Mouse (Mus musculus) CD4-positive, CD25-positive, alpha-beta regulatory T cell, adult 2 months (primary cell): ENCODE results near the gene Gapvd1.

Experiments used
- DNase-seq: peaks from one replicate; pipeline ENCODE4 v3.0.0-alpha.2; 2012; ENCODE audit warnings: low read depth, low spot score

Gene Gapvd1

DNA sequence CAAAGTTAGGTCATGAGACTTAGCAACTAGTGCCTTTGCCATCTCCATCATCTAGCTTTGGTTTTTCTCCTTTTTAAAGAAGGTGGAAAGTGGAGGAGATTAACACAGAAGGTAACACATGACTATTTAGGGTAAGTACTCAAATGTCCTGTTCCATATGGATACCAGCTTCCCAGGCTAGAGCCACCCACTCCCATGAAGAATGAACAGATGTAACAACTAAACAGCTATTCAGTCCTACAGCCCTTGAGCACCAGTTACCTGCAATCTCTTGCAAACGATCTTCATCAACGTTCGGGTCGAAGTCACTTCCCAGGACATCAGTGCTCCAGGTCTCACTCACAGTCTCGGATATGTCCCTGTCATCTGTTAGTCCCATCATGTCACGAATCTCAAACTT lies 43.1 kb downstream of the Gapvd1 start:
- no peak for DNase-seq

DNA sequence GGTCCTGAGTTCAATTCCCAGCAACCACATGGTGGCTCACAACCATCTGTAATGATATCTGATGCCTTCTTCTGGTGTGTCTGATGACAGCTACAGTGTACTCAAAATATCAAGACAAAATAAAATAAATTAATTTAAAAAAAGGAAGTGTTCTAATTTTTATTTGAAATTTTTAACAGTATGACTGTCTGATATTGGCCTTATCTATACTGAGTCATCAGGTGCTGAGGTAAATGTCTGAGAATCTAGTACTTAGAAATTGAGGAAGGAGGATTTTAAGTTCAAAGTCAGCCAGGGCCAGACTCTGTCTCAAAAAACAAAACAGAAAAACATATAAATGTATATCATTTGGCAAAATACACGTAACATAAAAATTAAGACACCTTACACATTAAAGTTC lies 46.4 kb downstream of the Gapvd1 start:
- DNase-seq, result no peak

DNA sequence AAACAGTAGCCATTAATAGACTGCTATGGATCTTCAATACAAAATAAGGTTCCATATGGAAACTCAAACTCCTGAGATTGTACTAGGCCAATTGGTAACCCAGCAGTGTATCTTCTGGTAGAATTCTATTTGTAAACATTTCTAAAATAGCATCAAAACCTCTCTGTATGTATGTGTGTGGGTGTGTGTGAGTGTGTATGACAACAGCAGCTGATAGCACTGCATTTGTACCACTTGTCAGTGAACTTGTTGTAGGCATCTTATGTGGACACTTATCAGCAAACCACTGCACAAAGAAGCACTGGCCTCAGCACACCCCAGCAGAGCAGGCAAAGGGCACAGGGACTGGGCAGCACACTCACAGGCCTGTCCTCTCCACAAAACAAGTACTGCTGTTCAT lies 58.4 kb downstream of the Gapvd1 start:
- DNase-seq, result no peak

DNA sequence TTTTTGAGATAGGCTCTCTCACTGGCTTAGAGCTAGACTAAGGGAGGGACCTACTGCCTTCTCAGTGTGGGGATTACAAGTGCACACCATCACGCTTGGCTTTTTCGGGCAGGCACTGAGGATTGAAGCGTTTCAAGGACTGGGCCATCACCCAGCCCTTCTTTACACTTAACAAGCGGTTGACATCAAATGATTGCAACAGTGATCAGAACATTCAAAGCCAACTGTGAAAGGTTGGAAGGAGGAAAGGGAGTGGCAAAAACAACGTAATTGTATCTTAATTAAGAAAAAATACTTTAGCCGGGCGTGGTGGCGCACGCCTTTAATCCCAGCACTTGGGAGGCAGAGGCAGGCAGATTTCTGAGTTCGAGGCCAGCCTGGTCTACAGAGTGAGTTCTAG lies 62.2 kb downstream of the Gapvd1 start:
- DNase-seq, result no peak

DNA sequence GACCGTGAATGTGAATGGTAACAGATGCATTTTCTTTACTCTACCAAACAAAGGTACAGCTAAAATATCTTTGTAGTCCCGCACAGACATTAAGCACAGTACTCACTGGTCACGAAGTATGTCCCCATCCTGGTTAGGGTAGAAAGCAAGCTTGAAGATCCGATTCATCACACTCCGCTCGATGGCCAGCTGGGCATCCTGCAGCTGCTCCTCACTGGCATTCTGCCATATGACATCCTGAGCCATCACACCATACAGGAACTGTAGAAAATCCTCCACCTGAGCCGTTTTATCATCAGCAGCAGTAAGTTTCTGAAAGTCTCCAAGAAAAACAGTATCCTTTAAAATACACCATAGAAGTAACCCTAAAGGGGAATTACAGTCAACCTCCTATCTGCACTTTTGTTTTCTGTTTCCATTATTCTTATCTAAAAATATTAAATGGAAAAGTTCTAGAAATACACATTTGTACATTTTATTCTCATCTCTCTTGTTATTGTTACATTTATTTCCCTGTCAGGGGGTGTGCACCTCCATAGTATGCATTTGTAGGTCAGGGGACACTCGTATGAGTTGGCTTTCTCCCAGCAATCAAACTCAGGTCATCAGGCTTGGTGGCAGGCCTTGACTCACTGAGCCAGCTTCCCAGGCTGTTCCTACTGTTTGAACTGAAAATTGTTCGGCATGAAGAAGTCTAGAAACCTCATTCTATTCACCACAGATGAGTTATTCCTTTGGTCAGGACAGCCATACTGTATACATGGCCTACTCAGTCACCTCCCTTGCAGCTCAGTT lies 70.8 kb downstream of the Gapvd1 start:
- no peak for DNase-seq

DNA sequence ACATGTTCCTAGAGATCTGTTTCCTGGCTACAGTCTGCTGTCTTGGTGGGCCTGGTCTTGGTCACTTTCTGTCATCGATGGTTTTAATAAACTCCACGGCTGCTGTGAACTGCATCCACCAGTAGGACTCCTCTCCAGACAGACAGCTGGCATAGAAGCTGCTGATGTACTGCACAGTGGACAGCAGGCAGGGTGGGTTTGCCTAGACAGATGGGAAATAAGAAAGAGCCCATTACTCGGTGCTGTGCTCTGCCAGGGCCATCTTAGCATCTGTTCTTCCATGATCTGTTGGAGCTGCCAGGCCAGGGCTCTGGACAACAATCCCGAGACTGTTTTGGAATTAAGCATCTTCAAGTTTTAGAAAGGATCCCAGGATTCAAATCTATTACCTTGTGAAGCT lies 77.1 kb downstream of the Gapvd1 start:
- no peak for DNase-seq

DNA sequence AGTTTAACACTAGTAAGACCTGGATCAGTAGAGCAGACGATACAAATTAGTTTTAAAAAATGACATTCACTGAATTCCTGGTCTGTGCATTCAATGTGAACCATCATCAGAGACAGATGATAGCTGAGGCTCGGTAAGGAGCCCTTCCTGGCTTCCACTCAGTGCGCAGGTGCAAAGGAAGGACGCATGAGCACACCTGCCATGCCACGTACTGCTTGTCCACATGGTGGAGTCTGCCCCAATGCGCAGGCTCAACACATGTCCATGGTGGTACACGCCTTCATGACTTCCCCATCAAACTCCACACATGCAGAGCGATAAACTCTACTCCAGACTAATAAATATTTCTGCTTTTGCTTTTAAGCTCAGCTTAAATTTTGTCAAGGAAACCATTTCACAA lies 78.0 kb downstream of the Gapvd1 start:
- no peak for DNase-seq

DNA sequence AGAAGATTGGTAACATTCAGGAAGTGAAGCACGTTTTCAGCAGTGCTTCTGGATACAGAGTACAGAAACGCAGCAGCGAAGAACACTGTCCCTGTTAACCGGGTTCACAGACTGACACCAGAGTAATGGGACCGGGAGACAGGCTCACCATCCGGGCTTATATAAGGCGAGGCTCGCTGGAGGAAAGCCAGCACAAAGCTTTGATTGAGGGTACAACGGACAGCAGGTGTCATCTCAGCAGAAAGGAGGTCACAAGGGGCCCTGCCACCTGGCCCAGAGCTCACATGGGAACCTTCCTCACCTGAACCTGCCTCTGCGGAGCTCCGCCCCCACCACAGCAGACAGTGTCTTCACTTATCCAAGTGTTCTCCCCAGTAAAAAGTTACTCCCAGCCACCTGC lies 81.2 kb downstream of the Gapvd1 start:
- DNase-seq, result no peak

DNA sequence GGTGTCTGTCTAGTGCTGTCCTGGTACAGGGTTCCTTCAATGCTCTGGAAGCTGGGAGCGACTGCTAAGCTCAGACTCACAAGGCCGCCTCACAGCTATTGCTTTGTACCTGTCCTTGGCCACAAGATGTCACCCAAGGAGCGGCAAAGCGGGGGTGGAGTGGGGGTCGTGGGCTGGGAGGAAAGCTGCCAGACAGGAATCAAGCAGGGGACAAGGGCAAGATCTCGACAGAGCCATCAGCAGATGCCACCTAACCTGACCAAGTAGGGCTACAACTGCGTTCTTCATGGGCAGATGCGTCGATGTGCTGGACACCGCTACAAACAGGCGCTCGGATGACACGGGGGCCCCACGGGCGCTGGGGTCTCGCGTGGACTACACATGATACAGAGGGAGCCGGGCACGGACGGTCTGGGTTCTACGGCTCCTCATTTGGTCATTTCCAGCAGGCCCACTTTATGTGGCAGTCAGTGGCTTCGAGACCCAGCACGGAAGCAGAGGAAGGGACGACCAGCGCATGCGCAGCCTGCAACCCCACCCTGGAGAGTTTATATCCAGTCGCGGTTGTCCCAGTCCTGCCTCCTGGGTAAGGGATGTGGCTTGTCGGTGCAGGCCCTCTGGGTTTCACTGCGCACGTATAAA lies 83.5 kb downstream of the Gapvd1 start:
- peak; percentile 77 for DNase-seq

DNA sequence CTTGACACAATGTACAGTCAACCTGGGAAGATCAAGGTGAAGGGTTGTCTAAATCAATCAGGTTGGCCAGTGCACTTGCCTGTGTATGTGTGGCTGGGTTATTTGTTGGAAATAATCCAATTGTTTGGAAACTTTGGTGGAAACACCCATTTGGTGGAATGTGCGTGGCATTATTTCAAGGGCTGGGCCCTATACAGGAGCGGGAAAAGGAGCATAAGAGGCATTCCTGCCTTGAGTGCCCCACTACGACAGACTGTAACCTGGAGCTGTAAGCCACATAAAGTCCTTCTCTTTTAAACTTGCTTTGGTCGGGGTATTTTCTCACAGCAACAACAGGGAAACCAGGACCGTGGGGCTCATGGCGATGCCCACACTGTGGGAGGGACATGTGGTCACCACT lies 84.6 kb downstream of the Gapvd1 start:
- DNase-seq, result no peak

DNA sequence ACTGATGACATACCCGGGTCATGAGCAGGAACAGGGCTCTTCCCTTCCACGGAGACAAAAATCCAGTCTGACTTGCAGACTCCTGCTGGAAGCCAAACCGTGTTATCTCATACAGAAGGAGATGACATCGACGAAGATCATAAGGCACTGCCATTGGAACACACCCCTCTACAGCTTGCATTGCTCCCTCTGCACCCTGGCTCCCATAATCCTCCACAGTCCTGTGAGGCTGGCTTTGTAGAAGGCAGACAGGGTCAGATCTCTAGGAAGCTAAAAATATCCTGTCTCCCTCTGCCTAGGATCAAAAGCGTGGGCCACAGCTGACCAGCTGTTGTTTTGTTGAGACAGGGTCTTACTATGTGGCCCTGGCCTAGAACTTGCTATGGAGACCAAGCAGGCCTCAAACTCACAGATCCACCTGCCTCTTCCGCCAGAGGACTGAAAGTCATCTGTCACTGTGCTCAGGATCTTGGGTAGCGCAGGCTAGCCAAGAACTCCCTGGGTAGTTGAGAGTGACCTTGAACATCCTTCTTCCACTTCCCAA lies 85.8 kb downstream of the Gapvd1 start:
- DNase-seq, result no peak

DNA sequence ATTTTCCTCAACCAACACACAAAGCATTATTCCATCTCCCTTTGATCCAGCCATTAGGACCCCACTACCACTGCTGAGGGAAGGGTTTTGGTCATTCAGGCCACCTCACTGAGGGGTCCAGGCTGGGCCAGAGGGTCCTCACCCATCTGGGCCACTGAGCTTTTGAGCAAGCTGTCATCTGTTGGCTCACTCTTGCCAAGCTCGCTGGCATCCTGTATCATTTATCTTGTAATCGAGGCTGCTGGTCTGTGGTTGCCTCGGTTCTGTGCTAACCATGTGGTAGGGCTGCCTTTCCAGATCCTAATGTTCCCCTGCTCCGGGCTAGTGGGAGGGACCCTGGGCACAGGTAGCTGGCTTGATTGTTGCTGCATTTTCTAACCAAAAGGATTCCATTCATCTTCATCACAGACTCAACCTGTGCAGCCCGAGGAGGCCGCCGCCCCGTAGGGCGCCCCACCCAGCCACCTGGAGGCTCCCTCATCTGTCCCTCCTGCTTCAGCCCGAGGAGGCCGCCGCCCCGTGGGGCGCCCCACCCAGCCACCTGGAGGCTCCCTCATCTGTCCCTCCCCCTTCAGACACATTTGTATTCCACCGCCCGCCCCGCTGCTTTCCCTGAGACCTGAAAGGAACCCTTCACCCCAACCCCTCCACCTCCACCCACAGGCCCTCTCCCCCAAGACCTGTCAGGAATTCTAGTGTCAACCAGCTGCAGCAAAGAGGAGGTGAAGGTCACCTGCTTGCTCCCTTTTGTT lies 86.4 kb downstream of the Gapvd1 start:
- DNase-seq, result no peak

DNA sequence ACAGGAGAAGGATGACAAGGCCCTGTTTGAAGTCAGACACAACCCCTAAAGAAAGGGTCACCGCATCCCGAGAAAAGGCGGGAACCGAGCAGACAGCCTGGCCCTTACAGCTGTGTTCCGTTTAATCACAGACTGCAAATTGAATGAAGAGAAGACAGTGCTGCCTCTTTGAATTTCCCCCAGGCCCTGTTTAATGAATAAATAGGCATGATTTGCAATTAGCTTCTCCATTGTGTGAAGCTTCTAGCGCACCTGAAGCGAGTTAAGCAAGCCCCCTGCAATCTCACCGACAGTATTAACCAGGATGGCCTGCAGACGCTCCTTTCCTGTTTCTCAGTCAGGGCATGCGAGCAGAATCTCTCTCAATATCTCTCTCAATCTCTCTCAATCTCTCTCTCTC lies 87.2 kb downstream of the Gapvd1 start:
- no peak for DNase-seq

DNA sequence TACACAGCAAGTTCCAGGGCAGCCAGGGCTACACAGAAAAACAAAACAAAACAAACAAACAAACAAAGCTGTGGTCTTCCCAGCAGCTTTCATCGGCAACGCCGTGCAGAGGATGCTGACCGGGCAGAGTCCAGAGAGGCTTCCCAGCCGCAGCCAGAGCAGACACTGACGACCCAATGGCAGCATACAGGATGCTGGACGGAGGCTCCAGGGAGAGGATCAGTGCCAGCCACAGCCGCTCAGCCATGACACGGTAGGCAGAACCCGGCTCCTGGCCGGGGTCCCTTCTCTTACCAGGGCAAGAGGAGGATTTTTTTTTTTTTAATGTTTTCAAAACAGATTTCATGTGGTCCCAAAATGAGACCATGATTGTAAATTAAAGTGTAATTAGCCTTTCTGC lies 107.6 kb downstream of the Gapvd1 start:
- DNase-seq, result no peak

DNA sequence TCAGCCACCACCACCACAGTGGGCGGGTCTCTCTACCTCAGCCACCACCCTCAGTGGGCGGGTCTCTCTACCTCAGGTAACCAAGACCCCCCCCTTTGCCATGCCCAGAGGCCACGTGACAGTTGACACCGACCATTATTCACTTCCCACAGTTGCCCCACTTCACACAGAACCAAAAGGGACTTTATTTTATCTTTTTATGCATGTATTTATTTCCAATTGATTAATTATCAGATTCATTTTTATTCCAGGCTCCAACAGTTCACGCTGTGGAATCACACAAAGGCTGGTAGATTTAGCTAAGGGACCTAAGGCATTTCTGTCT lies 108.5 kb downstream of the Gapvd1 start:
- no peak for DNase-seq

DNA sequence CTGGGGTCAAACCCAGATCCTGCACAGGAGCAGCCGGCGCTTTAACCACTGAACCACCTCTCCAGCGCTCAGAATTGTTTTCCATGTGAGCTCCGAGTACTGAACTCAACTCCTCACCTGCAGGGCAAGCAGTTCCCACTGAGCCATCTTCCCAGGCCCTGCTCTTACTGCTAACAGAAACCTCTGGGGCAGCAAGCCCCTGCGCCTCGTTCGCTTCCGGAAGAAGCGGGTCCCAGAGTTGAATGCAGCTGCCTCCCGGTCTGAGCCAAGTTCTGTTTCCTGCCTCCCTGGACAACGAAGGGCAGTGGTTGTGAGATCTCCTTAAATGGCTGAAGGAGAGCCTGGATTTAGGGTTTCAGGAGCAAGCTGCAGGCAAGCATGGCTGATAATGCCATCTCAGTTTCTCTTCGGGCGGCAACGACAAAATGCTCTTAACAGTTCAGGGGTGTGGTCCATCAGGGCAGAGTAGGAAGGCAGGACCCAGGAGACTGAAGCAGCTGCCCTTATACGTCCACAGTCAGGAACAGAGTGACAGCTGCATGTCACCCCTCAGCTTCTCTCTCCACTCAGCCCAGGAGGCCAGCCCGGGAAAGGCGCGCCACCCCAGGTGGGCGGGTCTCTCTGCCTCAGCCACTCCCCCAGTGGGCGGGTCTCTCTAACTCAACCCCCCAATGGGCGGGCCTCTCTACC lies 109.0 kb downstream of the Gapvd1 start:
- DNase-seq, result peak; percentile 90

DNA sequence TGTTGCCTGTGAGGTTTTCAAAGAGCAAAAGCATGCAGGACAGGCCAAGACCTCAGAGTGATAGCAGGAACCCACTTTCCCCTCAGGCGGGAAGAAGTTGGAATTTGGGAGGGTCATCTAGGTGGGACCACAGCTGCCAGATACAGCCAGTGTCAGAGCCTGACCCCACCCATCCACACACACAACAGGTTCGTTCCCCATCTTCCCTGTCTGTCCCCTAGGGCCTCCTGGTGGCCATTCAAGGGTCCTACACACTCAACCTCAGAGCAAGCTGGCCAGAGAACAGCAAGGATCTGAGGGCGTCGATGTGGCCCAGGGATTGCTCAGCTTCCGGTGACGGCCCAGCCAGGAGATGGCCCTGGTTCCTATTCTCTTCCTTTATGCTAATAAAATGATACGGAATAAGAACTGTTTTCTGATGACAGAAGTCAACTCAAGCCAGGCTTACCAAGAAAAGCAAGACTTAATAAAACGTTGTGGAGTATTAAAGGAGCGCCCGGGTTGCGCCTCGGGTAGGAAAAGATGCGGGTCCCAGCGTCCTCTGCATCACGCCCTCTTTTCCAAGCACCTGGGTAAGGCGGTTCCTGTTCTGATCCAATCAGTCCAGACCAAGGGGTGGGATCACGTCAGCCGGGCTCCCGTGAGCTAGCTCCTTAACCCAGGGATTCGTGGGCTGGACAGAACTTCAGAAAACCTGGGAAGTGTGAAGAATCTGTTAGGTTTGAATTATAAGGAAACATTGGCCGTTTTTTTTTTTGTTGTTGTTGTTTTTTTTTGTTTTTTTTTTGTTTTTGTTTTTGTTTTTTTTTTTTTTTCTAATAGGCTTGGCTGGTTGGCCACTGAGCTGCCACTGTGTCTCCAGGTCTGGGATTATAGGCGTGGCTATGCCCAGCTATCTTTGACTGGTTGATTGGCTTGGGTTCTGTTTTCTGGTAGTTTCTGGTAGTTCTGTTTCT lies 110.2 kb downstream of the Gapvd1 start:
- peak; percentile 63 for DNase-seq

DNA sequence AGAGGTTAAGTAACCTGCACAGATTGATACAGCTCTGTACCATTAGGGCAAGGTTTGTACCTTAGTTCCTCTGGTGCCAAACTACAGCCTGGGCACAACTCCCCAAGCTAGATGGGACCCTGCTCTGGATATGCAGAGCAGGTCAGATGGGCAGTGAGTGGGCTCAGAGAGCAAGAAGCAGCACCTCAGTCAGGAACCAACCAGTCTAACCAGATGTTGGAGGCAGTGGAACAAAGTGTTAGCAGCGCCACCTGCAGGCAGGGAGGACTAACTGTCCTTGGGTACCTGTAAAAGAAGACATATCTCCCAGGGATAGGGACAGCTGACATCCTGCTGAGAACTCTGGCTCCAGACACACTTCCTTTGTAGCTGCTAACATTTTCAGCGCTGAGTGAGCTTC lies 112.7 kb downstream of the Gapvd1 start:
- peak; percentile 84 for DNase-seq

DNA sequence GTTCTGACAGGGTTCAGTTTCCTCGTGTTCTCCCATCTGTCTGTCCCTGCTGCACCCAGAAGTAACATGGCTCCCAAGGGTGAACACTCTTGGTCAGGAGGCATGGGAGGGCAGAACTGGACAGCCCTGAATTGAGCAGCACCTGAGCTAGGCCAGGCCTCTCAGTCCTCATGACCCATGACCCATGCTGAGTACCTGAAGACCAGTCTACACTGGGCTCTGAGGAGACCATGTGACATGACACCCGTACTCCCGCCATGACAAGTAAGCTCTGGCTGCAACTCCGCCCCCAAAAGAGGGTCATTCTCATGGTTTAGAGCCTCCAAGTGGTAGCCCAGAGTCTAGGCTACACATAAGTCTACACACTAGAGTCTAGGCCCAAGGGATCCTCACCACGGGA lies 115.3 kb downstream of the Gapvd1 start:
- no peak for DNase-seq

DNA sequence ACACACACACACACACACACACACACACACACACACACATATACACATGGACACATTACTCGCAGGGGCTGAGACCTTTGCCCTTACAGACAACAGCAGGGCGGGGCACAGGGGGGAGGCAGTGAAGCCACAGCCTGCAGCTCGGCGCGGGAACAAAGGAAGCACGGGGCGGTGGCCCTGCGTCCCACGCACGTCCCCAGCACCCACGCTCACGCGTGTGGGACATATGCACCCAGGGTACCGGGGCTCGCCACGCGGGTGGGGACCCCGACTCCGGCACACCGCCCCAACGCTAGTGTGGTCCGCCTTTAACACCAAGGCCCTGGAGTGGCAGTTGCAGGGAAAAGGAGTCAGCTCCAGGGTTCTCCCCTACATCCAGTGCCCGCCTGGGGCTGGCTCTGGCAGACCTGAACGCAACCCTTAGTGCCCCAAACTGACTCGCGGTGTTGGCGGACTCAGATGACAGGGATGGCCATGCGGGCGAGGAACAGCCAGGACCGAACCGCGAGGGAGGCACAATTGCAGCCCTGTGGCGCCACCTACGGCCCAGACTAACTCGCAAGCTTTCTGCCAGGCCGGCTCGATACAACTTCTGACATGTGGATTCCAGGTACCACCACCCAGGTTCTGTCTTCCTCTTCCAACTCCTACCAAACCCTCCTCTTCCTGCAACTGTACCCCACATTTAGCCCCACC lies 115.9 kb downstream of the Gapvd1 start:
- DNase-seq, result peak; percentile 87
